20 mouse cellular contexts compared by ENCODE assay signal in the genomic region with DNA sequence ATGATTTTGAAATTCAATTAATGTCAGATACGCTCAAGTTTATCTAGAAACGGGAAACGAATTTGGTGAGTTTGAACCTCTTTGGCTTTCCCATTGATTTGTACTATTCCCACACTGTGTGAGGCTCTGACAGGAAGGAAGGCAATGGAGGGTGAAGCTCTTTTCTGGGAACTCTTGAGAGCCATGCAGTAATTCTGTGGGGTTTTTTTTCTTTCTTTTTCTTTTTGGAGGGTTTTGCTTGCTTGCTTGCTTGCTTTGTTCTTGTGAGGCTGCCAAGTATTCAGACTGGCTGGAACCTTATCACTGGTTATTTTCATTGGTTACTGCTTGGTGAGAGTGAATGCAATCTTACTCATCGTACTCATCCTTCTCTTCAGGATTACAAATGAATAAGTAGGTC. TPM values are rescaled to one million over a fixed set of nuclear protein-coding genes. Genes with fewer than 3 reads are reported as not detected.
A peak's percentile ranks its signal among the peaks of the same experiment; 100 is the strongest.
DNase-seq lines count a peak whose midpoint lies in the region; ATAC-seq lines count a peak whose summit lies in the region.
"Had no signal": no experiment of that assay in that cellular context is flagged by ENCODE, and none has a peak within 500 bp of the region (broad histone marks: within the 10 kb centered on the region; RNA-seq: fewer than 3 reads in every experiment).

No protein-coding gene starts in this region.

- ATAC-seq in heart, embryonic 15.5 days (replicated peaks; ENCODE audit: insufficient number of reproducible peaks, insufficient read depth, low FRiP score, low read depth): no peak
- ATAC-seq in heart, embryonic 11.5 days (replicated peaks; ENCODE audit: insufficient number of reproducible peaks, low FRiP score, low TSS enrichment): no peak
- ATAC-seq: forebrain, embryonic 13.5 days; forebrain, postnatal 0 days; intestine, embryonic 15.5 days had no signal

- H3K36me3 ChIP-seq in heart, embryonic 15.5 days: no peaks in the 10 kb centered on the region
- H3K36me3 ChIP-seq in heart, embryonic 11.5 days (ENCODE audit: control insufficient read depth, insufficient read depth, low read length): no peaks in the 10 kb centered on the region
- H3K36me3 ChIP-seq: embryonic facial prominence, embryonic 13.5 days; hindbrain, embryonic 13.5 days; intestine, embryonic 15.5 days had no signal

- H3K9me3 ChIP-seq in heart, embryonic 15.5 days (replicated peaks): no peaks in the 10 kb centered on the region
- no peaks in the 10 kb centered on the region for H3K9me3 ChIP-seq in heart, embryonic 11.5 days (replicated peaks; ENCODE audit: control insufficient read depth, low read length)
- H3K9me3 ChIP-seq: embryonic facial prominence, embryonic 13.5 days; forebrain, embryonic 13.5 days; hindbrain, embryonic 13.5 days; intestine, embryonic 15.5 days had no signal

- H3K4me1 ChIP-seq in heart, embryonic 15.5 days (replicated peaks): no peaks in the 10 kb centered on the region
- no peaks in the 10 kb centered on the region for H3K4me1 ChIP-seq in heart, embryonic 11.5 days (ENCODE audit: control insufficient read depth, insufficient read depth, low read length)
- H3K4me1 ChIP-seq: forebrain, embryonic 13.5 days; hindbrain, embryonic 13.5 days; intestine, embryonic 15.5 days had no signal

- DNase-seq in adrenal gland, adult 2 months: peak; percentile 35
- no peak for DNase-seq in adrenal gland, adult 8-10 months
- DNase-seq in 3T3-L1 (ENCODE audit: low read depth, low spot score): peak; percentile 53
- peak; percentile 11 for DNase-seq in brain, adult 2 months (ENCODE audit: low read depth, low spot score)
- no peak for DNase-seq in frontal cortex, postnatal 14 days (ENCODE audit: low spot score in 2 of 2)
- DNase-seq in natural killer cell, adult 2 months (ENCODE audit: low spot score in 2 of 2): no peak
- DNase-seq: adrenal gland, postnatal 14 days; cerebellum, adult 18-20 months; cerebellum, adult 9-11 months; cerebellum, postnatal 36 days; forebrain, postnatal 0 days; kidney, adult 18-20 months had no signal

- H3K4me3 ChIP-seq in heart, embryonic 15.5 days: no peak overlapping the region
- no peak overlapping the region for H3K4me3 ChIP-seq in heart, embryonic 11.5 days (ENCODE audit: low read depth, low read length)
- H3K4me3 ChIP-seq: embryonic facial prominence, embryonic 13.5 days; forebrain, embryonic 13.5 days; hindbrain, embryonic 13.5 days; intestine, embryonic 15.5 days had no signal

- no peak overlapping the region for H3K9ac ChIP-seq in heart, embryonic 15.5 days
- H3K9ac ChIP-seq in heart, embryonic 11.5 days (ENCODE audit: low read depth, low read length): no peak overlapping the region
- H3K9ac ChIP-seq: embryonic facial prominence, embryonic 13.5 days; forebrain, embryonic 13.5 days; forebrain, postnatal 0 days; hindbrain, embryonic 13.5 days; intestine, embryonic 15.5 days had no signal

- 69% methylated on average over 4 of the region's 4 CpGs for WGBS in heart, embryonic 15.5 days
- 74% methylated on average over 4 of the region's 4 CpGs for WGBS in heart, embryonic 11.5 days (ENCODE audit: insufficient replicate concordance)

- 0 out of 2 replicates have a peak overlapping the region, but pooled peaks have one; percentile 24 for H3K27ac ChIP-seq in heart, embryonic 15.5 days
- H3K27ac ChIP-seq in heart, embryonic 11.5 days (ENCODE audit: low read depth, low read length): no peak overlapping the region
- H3K27ac ChIP-seq: embryonic facial prominence, embryonic 13.5 days; forebrain, embryonic 13.5 days; hindbrain, embryonic 13.5 days; intestine, embryonic 15.5 days had no signal

- no peaks in the 10 kb centered on the region for H3K27me3 ChIP-seq in heart, embryonic 15.5 days
- H3K27me3 ChIP-seq in heart, embryonic 11.5 days (ENCODE audit: control insufficient read depth, insufficient read depth, low read length): no peaks in the 10 kb centered on the region
- H3K27me3 ChIP-seq: embryonic facial prominence, embryonic 13.5 days; forebrain, embryonic 13.5 days; hindbrain, embryonic 13.5 days; intestine, embryonic 15.5 days had no signal

- no peak overlapping the region for H3K4me2 ChIP-seq in heart, embryonic 15.5 days
- no peak overlapping the region for H3K4me2 ChIP-seq in heart, embryonic 11.5 days
- H3K4me2 ChIP-seq: embryonic facial prominence, embryonic 13.5 days; forebrain, embryonic 13.5 days; hindbrain, embryonic 13.5 days; intestine, embryonic 15.5 days had no signal

RNA-seq across cellular contexts. Expression of a gene that starts 17.0 kb away (rescaled TPM):
- 10 to 100 TPM; 28.7 to 50.9 TPM for total RNA-seq in adrenal gland, adult 2 months (2021)
- 2.8 and 3.6 TPM in 2 replicates for polyA plus RNA-seq in adrenal gland, adult 2 months (2012; rRNA removed)
- total RNA-seq in adrenal gland, adult 8-10 months (2022): 10 to 100 TPM; 15.4 to 45.2 (median 29.4) TPM
- 11.5 and 12.7 TPM in 2 replicates for polyA plus RNA-seq in heart, embryonic 15.5 days (2015; fragmentation: Nextera tagmentation; extraction: Ambion mirVana)
- polyA plus RNA-seq in heart, embryonic 11.5 days (2014; fragmentation: Nextera tagmentation; extraction: Ambion mirVana): 12.4 and 13.2 TPM in 2 replicates
- total RNA-seq: hematopoietic stem cell, adult 5-6 weeks; MEL had no signal

Comparison
In these comparisons a context has a peak if more than half of its experiments do, and no peak if none do; other contexts are left out.
1. DNase-seq: peak in adrenal gland, adult 2 months (single experiment), 3T3-L1 (single experiment) and brain, adult 2 months (single experiment); none in adrenal gland, adult 8-10 months (single experiment), frontal cortex, postnatal 14 days (0 of 2) and natural killer cell, adult 2 months (0 of 2).